Mouse (Mus musculus) liver, embryonic 14.5 days (tissue): ENCODE results near the gene Kif17.

Experiments
- CTCF ChIP-seq: IDR thresholded peaks from 2 replicates; pipeline ENCODE4 v1.5.1; 2016; ENCODE audit warnings: antibody characterized with exemption, low read depth, control low read depth
- EP300 ChIP-seq: IDR thresholded peaks from 2 replicates; pipeline ENCODE4 v1.6.1; 2016; ENCODE audit warnings: antibody characterized with exemption, low read depth

DNA sequence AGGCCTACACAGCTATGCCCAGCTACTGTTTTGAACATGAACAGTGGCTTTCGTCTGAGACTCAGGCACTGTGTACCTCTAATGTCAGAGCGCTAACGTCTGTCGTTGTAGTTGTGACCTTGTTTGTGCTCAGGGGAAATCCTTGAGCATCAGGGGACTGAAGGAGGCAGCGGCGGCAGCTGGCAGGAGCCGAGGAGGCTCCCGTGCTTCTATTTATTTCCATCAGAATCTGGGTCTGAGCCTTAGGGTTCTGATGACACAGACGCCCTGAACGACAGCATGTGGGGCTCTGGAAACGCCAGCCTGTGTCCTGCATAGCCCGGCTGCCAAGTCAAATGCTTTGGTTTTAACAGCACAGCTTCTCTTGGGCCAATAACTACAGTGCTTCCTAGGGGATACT, 84.8 kb downstream of the Kif17 start:
- no peak for TF ChIP-seq CTCF
- TF ChIP-seq EP300: no peak
